Mouse (Mus musculus): ENCODE data around the gene Man1a.

DNA sequence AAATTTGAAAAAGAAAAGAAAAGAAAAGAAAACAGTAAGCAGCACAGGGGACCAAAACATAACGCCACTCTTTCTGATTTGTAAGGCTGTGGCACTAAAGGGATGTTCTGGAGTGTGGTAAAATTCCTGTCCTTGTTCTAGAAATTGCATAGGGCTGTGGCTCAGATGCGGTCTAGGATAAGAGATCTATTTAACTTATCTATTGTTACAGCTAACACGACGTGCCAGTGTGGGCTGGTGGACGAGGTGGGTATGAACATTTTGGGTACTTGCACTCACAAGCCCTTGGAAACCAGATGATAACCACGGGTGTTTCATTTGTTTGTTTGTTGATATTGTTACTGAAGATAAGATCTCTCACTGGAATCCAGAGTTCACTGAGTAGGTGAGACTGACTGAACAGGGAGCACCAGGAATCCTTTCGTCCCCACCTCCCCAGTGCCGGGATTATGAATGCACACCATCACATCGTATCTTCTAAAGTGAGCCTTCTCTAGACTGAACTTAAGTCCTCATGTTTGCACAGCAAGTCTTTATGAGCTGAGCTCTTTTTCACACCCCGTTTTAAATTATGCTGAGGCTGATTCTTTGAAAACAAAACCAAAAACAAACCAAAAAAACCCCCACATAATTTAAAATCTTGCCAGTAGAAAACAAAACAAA lies 38.9 kb downstream of the Man1a start:
- TF ChIP-seq MEF2A (IDR thresholded peaks at IDR 0.05; ENCODE audit: extremely low read depth, insufficient replicate concordance, low read depth, low read length, poor library complexity, severe bottlenecking) (no peak), NRF1 (IDR thresholded peaks at IDR 0.05; ENCODE audit: insufficient read depth, low read depth, low read length, poor library complexity, severe bottlenecking) (no peak), POLR2A (IDR thresholded peaks at IDR 0.05; ENCODE audit: control insufficient read depth in 1 of 2, insufficient read depth in 1 of 2, low read depth in 1 of 2, low read length in 2 of 2, poor library complexity in 1 of 2) (no peak), CTCF (IDR thresholded peaks at IDR 0.05 in 2 of 3, conservative IDR thresholded peaks at IDR 0.05 in 1 of 3; ENCODE audit: control insufficient read depth in 1 of 3, insufficient read depth in 1 of 3, low read depth in 2 of 3, low read length in 3 of 3, poor library complexity in 1 of 3, severe bottlenecking in 1 of 3) (no peak), ZMIZ1 (IDR thresholded peaks at IDR 0.05; ENCODE audit: low read depth, low read length) (no peak), JUND (IDR thresholded peaks at IDR 0.05; ENCODE audit: low read depth, low read length) (no peak), ELF1 (IDR thresholded peaks at IDR 0.05; ENCODE audit: low read depth, low read length) (no peak), UBTF (IDR thresholded peaks at IDR 0.05; ENCODE audit: borderline replicate concordance, insufficient read depth, low read depth, low read length) (no peak), CHD1 (IDR thresholded peaks at IDR 0.05; ENCODE audit: low read depth, low read length) (no peak), MAFK (IDR thresholded peaks at IDR 0.05; ENCODE audit: borderline replicate concordance, low read depth, low read length) (no peak), MXI1 (IDR thresholded peaks at IDR 0.05; ENCODE audit: low read depth, low read length) (peak; percentile 4; the same call in 1 of the 2 replicates), ETS1 (IDR thresholded peaks at IDR 0.05; ENCODE audit: low read depth, low read length) (0 out of 2 replicates have a peak, but pooled peaks have one; percentile 14), HCFC1 (IDR thresholded peaks at IDR 0.05; ENCODE audit: low read depth, low read length) (no peak), EP300 (IDR thresholded peaks at IDR 0.05; ENCODE audit: low read depth in 1 of 2, low read length in 2 of 2) (peak; percentile 52 to 58; a peak in 3 of 4 replicates)

Measured in MEL (cell line).